Mouse (Mus musculus): ENCODE measurements around the gene Pik3c2b.
A peak's percentile ranks its signal among the peaks of the same experiment; 100 is the strongest.
"Not testable (repeated sequence)": the region's sequence is repeated elsewhere in the genome, so short reads cannot be mapped to it uniquely, and the experiment has no call there.

Gene Pik3c2b

DNA sequence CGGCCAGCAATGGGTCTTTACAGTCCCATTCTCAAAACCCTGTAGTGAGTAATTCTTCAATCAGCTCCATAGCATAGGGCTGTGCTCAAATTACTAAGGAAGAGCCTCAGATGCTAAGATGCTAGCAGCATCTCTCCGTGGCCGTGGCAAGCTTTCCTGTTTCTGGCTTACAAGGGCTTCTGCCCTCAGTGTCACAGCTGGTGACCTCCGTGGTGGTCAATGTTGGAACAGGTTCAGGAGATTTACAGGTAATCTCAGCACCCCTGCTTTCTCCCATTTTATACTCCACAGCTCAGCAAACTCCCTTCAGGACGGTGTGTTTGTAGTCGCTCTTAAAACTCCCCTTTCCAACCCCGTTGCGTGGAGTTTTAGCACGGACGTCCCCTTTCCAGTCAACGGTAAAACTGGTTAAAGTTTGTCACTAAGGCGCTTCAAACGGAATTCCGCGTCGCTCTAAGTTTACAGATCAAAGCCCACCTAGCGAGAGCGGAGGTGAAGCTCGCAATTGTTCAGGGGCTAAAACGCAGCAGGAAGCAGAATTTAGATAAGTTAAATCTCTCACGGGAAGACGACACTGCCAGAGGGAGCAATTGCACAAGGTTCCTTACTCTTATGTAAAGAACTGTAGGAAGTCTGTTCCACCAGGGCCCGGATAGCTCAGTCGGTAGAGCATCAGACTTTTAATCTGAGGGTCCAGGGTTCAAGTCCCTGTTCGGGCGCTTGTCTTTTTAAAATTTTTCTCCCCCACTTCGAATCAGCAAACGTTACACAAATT lies 12.0 kb upstream of the Pik3c2b start:
- peak; percentile 57 to 59 for DNase-seq

DNA sequence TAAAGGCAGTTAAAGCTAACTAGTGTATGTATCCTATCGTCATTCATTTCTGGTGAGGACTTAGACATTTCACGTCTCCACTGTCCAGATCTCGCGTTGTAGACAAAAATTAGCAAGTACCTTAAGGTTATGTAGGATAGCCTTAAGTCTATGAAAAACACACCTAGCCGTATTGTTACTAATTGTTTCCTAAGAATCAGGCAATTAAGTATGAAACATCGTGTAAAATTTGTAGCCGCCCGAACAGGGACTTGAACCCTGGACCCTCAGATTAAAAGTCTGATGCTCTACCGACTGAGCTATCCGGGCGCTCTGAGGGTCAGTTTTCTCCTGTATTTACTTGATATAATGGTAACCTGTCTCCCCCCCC lies 11.4 kb upstream of the Pik3c2b start:
- DNase-seq, result peak in 1 of 2 experiments; percentile 46

DNA sequence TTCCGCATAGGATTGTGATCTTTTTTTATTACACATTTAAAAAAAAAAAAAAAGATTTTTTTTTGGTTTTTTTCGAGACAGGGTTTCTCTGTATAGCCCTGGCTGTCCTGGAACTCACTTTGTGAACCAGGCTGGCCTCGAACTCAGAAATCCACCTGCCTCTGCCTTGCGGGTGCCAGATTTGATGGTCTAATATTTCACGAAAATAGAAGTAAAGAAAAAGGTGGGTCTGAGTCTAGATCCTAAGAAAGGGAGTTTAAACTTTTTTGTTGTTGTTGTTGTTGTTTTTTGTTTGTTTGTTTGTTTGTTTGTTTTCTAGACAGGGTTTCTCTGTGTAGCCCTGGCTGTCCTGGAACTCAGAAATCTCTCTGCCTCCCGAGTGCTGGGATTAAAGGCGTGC lies 10.8 kb upstream of the Pik3c2b start:
- not testable (repeated sequence) for DNase-seq

DNA sequence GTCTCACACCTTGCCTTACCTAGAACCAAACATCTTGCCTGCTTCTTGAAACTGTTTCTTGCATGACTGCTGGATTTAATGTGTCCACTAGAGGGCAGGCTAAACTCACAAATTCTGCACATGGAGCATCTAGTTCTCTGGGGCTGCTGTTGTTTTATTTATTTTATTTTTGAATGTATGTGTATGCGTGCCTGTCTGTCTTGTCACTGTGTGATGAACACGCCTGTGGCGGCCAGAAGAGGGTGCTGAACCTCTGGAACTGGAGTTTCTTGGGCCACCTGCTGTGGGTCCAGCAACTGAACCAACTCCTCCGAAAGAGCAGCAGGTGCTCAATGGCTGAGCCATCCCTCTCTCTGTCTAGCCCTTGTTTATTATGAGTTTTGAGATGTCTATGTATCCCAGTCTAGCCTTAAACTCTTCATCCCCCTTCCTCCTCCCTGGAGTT lies 5.9 kb upstream of the Pik3c2b start:
- DNase-seq, result peak in 1 of 2 experiments; percentile 47

DNA sequence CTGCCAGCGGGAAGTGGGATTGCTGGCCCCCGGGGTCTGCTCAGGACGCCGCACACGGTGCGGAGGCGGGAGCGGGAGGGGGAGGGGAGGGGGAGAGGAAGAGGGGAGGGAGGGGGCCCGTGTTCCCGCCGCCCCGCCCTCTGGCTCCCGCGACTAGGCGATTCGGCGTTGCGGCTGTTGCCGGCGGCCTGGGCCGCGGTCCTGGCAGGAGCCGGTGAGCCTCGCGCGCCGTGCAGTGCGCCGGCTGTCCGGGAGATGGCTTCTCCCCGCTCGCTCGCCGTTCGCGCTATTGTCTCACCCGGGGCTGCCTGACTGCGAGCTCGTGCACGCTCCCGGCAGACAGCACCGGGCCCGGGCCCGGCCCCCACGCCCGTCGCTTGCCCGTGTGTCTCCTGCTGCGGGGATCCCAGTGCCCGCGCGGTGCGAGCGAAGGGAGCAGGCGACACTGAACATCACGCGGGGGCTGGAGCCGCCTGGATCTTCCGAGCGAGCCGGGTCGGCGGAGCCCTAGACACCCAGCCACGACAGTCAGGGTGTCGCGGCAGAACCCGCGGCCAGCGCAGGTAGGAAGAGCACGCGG lies 484 bp downstream of the Pik3c2b start:
- DNase-seq, result peak; percentile 54 to 64

DNA sequence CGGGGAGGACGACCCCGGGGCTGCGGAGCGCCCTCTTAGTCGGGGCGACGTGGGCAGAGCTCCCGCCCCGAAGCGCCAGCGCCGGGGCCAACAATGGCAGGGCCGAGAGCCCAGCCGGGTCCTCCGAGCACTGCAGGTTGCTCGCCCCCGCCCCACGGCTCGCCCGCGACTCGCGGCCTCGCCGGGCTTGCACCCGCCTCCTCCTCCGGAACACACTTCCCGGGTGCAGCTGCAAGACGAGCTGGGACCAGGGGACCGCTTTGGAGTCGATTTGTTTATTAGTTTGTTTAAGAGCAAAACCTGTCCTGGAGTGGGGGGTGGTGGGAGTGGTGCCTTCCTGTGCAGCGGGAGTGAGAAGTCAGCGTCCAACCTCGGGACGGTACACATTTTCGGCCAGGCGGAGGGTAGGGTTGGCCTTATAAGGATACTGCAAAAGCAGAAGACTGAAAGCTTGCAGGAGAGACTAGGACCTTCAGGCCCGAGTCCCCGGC lies 1.0 kb downstream of the Pik3c2b start:
- DNase-seq, result no peak

DNA sequence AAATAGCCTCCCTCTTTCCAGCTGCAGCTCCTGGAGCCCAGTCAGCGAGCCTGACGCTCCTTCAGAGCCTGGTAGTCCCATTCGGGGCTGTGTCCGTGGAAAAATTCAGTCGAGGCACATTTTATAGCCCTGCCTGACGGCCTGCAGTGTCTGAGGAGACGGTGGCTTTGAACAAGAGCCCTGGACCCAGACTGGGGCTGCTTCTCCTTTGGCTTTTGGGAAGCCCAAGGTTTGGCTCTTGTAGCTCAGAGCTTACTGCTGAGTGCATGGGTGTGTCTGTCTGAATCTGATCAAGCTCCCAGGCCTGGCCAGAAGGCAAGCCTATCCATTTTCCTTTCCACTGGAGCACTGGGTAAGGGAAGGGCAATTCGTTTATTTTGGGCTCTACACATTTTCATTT lies 2.1 kb downstream of the Pik3c2b start:
- no peak for DNase-seq

DNA sequence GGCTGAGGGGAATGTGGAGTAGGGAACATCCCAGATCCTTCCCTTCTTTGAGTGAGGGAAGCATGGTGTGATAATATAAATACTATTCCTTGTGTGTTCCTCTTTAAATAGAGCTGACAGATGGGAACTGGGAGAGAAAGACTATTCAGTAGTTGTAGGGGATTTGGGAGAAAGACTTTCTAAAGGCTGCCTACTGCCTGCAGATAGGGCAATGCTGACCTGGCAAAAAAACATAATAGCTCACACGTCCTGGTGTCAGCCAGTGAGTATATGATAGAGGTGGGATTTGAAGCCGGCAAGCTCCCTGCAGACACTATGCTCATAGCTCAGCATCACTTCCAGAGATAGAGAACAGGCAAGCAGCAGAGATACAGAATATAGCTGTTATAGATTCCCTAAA lies 3.2 kb downstream of the Pik3c2b start:
- DNase-seq, result no peak

DNA sequence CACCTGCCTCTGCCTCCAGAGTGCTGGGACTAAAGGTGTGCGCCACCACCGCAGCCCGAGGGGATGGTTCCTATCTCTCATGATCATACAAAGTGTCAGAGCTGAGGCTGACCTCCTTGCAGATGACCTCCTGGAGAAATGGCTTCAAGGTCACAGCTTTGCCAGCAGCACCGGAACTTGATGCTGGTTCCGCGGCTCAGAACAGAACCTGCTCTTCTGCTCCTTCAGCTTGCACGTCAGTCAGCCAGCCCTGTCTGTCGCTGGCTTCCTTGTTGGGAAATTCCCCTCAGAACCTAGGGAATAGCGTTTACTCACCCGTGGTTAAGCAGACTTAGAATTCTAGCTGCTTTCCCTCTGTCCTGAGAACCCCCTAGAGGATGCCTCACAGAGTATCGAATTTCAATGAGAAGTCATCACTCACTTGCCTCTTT lies 4.5 kb downstream of the Pik3c2b start:
- DNase-seq, result no peak

DNA sequence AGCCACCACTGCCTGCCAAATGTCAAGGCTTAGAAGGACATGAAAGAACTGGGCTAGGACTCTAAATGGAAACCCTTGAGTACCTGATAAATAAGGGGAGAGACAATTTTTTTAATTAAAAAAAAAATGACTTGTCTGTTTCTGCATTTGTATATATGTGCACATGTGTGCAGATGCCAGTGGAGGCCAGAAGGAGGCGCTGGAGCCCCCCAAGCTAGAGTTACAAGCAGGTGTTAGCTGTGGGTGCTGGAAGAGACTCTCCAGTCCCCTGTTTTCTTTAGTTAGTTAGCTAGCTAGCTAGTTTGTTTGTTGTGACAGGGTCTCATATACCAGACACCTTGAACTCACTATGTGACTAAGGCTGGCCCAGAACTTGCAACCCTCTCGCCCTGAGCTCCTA lies 6.4 kb downstream of the Pik3c2b start:
- no peak for DNase-seq

DNA sequence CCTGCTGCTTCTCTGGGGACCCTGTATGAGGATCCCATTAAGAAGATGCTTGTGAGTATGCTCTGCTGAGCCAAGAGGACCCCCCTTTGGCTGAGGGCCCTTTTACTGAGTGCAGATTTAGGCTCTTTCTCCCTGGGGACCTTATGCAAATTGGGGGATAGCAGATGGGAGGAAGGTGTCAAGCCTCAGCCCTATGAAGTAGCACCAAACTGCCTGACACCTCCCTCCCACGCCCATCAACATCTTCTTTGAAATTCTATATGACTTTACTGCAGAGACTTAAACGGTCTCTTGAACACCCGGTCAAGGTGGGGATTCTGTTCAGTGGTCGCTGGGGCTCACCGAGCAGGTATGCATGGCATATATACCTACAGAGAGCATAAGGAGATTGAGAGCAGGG lies 7.6 kb downstream of the Pik3c2b start:
- no peak for DNase-seq

DNA sequence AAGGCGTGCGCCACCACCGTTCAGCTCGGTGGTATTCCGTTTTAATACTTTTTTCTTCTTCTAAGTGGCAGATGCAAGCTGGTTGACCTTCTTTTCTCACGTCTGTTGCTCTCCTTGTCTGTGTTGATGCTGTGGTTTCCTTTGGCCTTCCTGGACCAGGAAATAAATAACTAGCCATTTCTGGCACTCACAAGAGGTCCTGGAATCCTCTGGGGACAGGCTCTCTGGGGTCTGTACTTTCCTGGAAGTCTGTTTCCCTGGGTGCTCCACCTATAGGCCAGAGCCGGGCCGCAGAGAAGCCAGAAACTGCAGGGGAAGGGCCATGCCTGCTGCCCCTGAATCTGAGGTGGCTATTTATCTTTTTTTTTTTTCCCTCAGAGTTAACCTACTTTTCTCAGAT lies 8.9 kb downstream of the Pik3c2b start:
- DNase-seq, result no peak

DNA sequence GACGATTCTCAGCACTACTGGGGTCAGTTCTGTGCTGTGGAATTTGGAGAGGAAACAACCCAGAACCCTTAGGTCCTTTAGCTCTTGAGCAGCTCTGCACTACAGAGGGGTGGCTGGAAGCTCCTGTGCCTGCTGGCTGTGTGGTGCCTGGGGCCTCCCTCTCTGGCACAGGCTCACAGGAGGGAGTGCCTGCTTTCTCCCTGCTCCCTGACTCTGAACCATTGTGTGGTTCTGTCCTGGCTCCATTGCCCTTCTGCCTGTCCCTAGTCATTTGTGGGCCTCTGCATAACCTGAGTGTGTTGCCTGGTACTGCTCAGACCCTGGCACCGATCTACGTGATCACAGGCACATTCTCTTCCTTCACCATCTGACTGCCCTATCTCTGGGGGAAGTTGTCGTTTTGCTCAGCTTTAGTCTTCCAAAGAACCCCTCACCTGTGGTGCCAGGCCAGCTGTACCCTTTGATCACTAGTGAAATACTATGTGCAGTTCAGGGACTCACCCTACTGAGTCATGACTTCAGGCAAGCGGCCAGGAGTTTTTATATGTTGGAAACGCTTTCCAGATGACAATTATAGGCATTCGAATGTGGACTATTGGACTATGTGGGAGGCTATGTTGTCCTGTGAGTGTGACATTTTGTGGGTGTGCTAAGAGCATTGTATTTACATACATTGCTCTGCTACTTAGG lies 12.0 kb downstream of the Pik3c2b start:
- DNase-seq, result no peak

DNA sequence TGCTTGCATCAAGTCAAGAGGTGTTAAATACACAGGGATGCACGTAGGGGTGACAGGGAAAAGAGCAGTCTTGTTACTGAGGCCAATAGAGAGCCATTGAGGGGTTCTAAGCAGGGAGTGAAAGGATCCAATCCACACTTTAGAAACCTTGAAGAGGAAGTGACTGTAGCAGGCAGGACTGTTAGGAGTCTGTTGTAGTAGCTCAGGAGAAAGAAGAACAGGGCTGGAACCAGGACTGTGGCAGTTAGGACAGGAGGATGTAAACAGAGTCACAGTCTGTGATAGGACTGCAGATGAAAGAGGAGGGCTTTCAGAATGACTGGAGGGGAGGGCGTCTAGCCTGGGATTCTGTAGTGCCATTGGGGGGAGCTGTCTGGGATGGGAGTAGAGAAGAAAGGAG lies 14.1 kb downstream of the Pik3c2b start:
- no peak for DNase-seq

DNA sequence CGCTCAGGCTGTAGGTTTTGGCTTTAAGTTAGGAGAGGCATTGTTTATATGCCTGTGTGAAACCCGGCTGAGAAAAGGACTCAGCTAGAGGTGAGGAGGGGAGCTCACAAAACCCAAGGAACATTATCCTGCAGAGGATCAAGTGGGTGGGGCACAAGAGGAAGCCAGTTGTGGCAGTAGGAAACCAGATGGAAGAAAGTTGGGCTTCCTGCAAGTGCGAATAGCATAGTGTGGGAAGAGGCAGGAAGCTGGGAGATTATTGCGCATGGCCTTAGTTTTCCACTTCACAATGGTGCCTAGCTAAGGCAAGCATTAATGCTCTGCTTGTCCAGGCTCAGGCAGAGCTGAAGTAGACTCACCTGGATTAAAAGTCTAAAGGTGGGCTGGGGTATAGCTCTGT lies 15.2 kb downstream of the Pik3c2b start:
- no peak for DNase-seq

DNA sequence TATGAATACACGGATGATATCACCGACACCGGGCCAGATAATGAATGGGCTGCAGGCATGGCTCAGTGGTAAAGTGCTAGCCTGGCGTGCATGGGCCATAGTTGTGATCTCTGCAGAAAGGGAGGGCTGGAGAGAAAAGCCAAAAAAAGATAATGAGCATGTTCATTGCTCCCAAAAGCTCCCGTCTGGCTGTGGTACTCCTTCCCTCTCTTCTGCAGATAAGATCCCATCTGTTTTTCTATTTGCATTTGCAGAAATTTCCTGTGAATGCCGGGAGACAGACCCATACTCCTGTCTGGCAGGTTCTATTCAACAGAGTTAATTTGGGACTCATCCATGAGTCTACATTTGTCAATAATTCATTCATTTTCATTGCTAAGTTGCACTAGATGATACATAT lies 17.7 kb downstream of the Pik3c2b start:
- DNase-seq, result no peak

DNA sequence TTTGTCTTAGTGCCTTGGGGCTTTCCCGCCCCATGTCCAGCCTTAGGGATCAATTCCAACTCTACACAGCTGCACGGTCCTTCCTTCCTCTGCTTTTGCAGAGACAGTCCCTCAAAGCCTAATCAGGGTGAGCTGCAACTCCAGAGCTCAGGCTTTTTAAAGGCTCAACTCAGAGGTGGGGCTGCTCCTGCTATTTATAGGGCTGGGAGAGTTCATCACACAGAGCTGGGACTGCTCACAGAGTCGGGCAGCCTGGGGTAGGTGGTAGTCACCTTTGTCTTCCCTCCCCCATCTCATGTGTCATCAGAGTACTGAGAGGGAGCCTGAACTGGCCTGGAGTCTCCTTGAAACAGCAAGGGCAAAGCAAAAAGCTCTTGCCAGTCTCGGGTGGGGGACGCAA lies 22.8 kb downstream of the Pik3c2b start:
- no peak for DNase-seq

DNA sequence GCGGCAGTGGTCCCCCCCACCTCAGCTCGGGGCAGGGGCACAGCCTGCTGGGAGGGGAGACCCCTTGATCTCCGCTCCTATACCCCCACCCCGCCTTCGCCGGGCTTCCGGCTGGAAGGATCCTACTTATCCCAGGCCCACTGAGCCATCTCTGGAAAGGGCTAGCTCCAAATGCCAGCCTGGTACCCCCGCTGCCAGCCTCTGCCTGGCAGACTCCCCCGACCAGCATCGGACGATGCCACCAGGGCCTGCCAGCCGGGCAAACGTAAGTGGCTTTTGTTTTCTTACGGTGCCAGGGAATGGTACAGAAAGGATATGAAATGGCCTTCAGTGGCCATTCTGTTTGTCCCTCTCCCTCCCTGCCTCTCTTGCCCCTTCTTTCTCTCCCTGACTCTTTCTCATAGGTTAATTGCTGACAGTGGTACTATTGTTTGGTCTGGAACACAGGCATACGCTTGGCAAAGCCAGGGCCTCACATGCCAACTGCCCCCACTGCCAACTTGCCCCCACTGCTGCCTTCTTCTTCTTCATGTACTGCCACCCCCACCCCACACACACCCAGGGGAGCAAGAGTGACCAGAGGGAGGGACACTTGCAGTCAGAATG lies 23.3 kb downstream of the Pik3c2b start:
- DNase-seq, result no peak

DNA sequence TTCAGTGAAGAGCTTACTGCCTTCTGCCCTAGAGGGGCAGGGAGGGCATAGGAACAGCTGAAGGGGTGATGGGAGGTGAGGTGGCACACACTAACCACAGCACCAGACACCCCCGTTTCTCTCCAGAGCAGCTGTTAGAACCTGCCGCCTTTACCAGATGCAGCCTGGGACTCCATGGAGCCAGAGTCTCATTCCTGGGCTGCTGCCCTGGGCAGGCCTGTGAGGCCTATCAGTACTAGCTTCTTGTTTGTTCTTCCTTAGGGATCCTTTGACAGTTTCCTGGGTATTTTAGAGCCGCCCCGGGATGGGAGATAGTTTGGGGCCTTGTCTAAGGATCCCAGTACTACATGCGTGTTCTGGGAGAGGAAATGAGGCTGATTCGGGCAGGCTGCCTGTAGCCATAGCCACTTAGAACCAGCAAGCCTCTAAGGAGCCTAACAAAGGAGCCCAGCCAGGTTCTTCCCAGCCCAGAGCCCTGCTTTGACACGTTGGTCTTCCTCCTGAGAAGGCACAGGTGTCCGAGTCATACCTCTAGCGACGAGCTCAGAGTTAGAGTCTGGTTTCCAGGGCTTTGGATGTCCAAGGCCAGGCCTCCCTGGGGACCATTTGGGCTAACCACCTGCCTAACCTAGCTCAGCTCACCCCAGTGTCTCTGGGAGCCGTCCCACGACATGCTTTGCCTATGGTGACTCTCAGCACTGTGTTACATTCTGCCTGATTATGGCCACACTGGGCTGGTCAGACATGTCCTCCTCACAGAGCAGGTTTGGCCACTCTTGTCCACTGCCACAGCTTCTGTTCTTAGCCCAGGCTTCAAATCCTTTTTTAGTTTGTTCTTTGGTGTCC lies 24.0 kb downstream of the Pik3c2b start:
- DNase-seq, result no peak

DNA sequence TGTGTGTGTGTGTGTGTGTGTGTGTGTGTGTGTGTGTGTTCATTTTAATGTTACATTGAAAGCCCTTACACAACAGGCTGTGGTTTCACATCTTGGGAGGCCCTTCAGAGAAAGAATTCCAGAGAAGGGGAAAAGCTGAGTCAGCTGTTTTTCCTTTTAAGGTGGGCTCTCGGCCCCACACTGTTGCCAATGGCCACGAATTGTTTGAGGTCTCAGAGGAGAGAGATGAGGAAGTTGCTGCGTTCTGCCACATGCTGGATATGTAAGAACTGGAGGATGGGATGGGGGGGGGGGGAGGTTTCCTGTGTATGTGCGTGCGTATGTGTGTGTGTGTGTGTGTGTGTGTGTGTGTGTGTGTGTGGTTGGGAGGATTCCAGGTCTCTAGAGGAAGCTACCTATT lies 24.7 kb downstream of the Pik3c2b start:
- DNase-seq, result no peak

DNA sequence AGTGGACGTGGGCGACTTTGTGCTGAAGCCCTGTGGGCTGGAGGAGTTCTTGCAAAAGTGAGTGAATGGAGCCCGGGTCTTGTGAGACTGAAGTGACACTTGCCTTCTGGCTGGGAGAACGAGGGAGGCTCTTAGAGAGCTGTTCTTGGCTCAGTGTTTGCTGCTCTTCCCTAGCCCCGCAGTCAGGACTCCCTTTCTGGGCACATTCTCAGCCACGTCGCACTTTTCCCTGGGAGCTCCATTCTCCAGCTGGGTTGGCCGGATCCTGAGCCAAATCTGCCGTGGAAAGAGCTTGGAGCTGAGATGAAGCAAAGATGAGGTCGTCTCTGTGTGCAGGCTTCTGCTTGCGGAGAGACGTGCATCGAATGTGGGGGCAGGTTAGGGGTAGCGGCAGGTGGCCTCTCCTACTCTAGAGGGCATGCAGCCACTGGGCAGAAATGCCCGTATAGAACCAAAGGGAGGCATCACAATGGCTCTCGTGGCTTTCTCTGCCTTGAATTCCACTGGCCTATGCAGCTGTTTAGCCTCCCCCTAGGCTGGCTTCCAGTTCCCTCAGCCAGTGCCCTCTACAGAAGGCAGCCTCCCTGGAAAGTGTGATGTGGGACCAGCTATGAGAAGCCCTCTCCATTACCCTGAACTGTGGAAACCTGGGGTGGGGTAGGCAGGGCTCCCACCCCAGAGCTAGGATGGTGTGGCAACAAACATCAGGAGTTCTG lies 26.4 kb downstream of the Pik3c2b start:
- no peak for DNase-seq

DNA sequence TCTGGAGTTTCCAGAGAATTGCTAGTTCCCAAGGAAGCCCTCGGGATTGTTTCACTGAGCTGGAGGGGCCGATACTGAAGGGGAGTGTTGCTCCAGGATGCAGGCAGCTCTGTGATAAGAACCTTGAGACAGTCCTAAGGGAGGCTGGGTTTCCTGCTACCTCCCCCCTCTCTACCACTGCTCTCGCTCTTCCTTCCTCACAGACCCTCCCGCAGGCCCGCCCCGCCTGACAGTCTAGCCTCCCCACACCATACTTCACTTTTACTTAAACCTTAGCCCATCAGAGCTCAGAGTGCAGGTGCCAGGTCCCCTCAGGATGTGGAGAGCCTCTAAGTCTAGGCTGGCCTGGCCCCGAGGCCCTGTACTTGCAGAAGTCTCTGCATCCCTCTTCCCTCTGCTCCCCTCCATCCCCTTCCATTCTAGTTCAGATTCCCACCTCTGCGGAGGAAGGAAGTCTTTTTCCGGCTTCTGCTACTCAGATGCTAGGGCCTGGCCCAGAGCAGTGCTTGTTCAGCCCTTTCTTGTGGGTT lies 27.9 kb downstream of the Pik3c2b start:
- no peak for DNase-seq
